Mouse (Mus musculus): ENCODE results near the gene Pdhx.

DNA sequence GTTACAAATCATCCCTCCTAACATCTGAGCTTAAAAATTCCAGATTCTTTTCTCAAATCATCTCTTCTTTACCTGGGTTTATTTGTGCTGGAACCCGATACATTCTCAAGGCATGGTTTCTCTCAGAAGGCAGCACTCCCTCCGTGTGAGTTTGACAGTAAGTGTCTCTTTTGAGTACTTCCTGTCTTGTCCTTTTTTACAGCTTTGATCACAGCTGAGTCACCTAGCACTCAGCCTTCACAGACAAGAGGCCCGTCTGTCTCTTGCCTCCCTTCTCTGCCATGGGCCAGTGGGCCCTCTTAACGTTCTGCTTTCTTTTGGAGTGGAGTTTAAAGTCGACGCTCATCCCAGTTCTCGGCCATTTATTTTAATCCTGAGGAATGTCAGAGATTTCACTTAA lies 68.7 kb downstream of the Pdhx start:
- no peak for TF ChIP-seq CTCF (IDR thresholded peaks at IDR 0.05; ENCODE audit: low read depth, low read length)
- no peak for TF ChIP-seq GATA1 (IDR thresholded peaks at IDR 0.05; ENCODE audit: borderline replicate concordance, low read length)
- TF ChIP-seq TAL1 (conservative IDR thresholded peaks at IDR 0.05; ENCODE audit: low read depth, low read length), result no peak
- no peak for TF ChIP-seq POLR2AphosphoS5 (IDR thresholded peaks at IDR 0.05; ENCODE audit: insufficient replicate concordance, low read depth, low read length)
